Mouse (Mus musculus) gastrocnemius, postnatal 36 days (tissue): ENCODE results near the gene Fblim1. TPM values are rescaled to one million over a fixed set of nuclear protein-coding genes. Genes with fewer than 3 reads are reported as not detected.

ENCODE experiments used
- total RNA-seq, 2 experiments: library from RNA; stranded (reverse); gene quantifications; 2 replicates each; pipeline ENCODE4 v1.2.3; 2021

The Fblim1 gene
- total RNA-seq, 2 experiments from 2014 or later: 0.64 to 0.84 TPM

Other genes with a start within 250 kb of the Fblim1 start
- under 1 TPM; 0.18 to 0.22 TPM for gene Fam131c, start 237.9 kb downstream of the Fblim1 start, total RNA-seq
- under 1 TPM; 0.17 to 0.26 TPM for gene Clcnka, start 207.4 kb downstream of the Fblim1 start, total RNA-seq
- gene Clcnkb, start 190.1 kb downstream of the Fblim1 start, total RNA-seq: under 1 TPM in 1 of 2 experiments, not detected in 1; 0.27 TPM
- 100 to 1,000 TPM; 198 to 366 TPM for gene Hspb7, start 185.3 kb downstream of the Fblim1 start, total RNA-seq
- under 1 TPM; 0.31 to 0.67 TPM for gene Srarp, start 170.0 kb downstream of the Fblim1 start, total RNA-seq
- gene Zbtb17, start 161.4 kb downstream of the Fblim1 start, total RNA-seq: 10 to 100 TPM; 25.2 to 25.5 TPM
- 10 to 100 TPM; 17.1 to 21.8 TPM for gene Spen, start 67.5 kb downstream of the Fblim1 start, total RNA-seq
- 1 to 10 TPM in 1 of 2 experiments, under 1 TPM in 1; 0.62 to 1.4 TPM for gene Tmem82, start 12.5 kb upstream of the Fblim1 start, total RNA-seq
- 10 to 100 TPM; 10.3 to 26.0 TPM for gene Slc25a34, start 17.7 kb upstream of the Fblim1 start, total RNA-seq
- gene Plekhm2, start 58.8 kb upstream of the Fblim1 start, total RNA-seq: 10 to 100 TPM; 23.6 to 30.5 TPM
- 1 to 10 TPM; 5.2 to 9.3 TPM for gene Rsc1a1, start 79.5 kb upstream of the Fblim1 start, total RNA-seq
- gene Ddi2, start 117.3 kb upstream of the Fblim1 start, total RNA-seq: 10 to 100 TPM; 38.7 to 50.5 TPM
- under 1 TPM in 1 of 2 experiments, not detected in 1; 0.23 TPM for gene Agmat, start 140.6 kb upstream of the Fblim1 start, total RNA-seq
- gene Dnajc16, start 184.8 kb upstream of the Fblim1 start, total RNA-seq: 10 to 100 TPM; 10.7 to 11.1 TPM
- 1 to 10 TPM; 1.9 to 2.2 TPM for gene Casp9, start 187.5 kb upstream of the Fblim1 start, total RNA-seq
- gene Cela2a, start 220.1 kb upstream of the Fblim1 start, total RNA-seq: not detected
- gene Ctrc, start 240.3 kb upstream of the Fblim1 start, total RNA-seq: not detected